Mouse (Mus musculus) layer of hippocampus, adult 9-10 months (tissue): Measurements from ENCODE around the gene Grik4.

Source experiments
- DNase-seq: peaks from one replicate; pipeline ENCODE4 v3.0.0; 2022; ENCODE audit warnings: low spot score

Grik4 gene

DNA sequence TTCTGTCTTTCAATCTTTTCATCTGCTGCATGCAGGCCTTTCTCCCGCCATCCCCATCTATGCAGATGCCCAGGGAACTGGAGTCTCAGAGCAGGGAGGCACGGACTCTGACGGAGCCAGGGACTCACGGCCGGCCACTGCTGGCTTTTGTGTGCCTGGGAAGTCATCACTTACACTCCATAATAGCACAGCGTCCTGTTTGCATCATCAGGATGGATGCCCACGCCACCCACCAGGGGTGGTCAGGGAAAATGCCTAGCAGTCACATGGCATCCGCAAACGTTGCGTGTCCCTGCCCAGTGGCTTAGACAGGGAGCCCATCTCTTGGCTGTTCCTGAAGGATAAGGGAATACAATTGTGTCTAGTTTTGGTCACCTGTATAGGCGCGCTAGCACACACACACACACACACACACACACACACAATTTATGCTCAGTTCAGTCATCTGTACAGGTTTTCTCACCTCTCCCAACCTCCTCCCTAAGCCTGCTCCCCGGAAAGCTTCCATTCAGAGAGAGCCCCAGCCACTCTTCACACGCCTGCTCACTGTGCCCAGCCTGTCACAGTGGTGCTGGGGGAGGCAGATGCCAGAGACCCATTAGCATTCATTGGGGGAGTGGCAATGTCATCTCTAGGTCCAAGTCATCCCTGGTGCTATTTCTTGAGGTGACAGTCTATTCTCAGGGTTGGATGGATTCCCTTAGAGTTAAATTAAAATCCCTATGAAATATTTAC lies 370.5 kb downstream of the Grik4 start:
- no peak for DNase-seq

DNA sequence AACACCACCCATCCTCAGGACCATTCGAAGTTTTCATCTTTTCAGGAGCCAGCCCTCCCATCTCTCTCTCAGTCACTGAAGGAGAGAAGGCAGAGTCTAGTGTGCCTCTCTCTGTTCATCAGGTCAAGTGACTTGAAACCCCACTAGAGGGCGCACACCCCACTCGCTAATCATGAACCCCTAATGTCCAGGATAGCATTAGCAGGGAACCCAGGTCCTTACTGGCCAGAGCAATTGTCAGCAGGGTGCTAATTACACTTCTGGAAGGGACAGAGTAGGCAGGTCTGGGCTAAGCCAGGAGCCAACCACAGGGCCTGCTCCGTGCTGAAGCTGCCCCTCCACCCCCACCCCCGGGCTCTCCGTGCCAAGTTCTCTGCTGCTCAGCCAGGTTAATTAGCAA lies 371.1 kb downstream of the Grik4 start:
- no peak for DNase-seq

DNA sequence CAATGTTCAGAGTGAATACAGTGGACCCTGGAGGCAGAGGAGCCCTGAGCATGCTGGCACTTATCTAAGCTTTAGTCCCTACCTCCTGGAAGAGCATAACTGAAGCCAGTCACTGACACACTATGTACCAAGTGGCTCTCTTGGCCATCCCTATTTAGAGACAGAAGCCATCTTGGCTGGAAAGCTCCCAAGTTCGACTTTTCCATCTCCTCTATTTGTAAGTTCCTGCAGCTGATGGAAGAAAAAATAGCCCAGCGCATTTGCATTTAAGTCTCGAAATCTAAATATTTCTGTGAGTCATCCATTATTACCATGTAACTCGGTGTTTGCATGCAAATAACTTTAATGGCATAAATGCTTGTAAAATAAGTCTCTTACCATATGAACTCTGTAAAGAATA lies 378.4 kb downstream of the Grik4 start:
- no peak for DNase-seq

DNA sequence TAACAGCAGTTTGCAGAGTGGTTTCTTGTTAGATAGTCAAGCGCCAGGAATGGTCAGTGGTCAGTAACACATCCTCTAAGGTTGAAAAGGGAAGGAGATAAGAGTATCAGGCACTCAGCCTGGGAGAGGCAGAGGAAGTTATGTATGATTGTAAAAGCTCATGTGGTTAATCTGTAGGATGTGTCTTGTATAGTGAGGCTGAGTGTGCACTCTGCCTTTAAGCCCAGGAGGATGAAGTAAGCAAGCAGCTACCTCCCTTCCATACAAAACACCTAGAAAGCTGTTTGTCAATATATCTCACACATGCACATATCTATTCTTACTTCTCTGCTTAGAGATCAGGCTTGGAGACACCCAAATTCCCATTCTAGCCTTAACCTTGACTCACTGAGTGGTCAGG lies 389.1 kb downstream of the Grik4 start:
- no peak for DNase-seq

DNA sequence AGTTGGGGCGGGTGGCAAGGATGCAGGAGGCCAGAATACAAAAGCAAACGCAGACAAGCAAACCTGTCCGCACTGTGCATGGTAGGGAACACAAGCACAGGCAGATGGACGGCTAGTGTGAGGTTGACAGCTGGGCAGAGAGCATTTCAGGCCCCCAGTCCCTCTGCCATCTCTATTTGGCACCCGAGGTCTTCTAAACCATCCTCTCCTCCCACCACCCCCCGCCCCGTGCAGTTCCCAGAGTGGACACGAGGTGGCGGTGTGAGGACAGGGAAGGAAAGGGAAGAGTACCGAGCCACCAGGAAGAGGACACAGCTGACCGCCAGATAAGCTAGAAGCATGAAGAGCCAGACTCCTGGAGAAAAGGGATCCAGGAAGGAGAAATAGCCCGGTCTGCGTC lies 394.2 kb downstream of the Grik4 start:
- no peak for DNase-seq

DNA sequence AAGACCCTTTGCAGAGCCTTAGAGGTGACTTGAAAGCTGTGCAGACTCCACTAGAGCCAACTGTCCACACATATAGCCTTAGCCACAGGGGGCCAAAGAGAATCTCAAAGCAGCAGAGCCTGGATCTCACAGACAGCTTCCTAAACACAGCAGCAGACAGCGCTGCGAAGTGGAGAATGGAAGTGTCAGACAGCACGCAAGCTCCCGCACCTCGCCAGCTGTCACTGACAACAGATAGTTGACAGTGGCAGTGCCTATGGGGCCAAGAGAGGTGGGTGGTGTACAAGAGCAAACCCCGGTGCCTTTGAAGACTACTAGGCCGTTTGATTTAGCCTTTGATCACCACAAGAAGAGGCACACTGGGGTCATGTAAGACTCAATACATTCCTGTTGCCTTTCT lies 395.3 kb downstream of the Grik4 start:
- no peak for DNase-seq

DNA sequence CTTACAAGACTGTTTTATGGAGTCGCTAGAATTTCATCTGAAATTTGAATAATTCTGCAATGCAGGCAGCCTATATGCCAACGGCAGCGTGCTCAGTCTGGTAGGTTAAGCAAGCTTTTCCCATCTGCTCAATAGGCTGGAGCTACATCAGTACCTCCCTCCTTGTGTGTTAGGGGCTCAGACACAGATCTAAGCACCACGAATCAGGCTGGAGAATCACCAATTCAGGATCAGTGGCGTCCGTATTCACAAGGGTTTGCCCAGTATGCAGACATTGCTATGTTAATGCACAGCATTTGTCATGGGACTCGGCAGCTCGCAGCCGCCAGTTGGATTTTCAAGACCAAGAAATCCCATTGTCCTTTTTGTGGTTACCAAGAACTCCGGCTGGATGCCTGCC lies 399.8 kb downstream of the Grik4 start:
- DNase-seq, result no peak

DNA sequence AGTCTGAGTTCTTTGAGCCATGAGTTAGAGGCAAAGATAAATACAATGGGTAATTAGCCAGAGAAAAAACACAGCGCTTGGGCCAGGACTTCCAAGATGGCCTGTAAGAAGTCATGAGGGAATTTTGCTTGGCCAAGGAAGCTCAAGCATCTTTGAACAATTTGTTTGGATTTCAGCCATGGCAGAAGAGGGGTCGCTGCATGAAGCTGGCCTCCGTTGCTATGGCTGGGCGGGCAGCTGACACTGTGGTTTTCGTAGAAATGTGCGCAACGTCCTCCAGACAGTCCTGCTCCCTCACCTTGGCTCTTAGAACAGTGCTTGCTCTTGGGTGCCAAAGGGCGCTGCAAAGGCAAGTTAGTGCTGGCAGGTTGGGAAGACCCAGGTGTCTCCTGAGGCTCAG lies 410.8 kb downstream of the Grik4 start:
- DNase-seq, result no peak

DNA sequence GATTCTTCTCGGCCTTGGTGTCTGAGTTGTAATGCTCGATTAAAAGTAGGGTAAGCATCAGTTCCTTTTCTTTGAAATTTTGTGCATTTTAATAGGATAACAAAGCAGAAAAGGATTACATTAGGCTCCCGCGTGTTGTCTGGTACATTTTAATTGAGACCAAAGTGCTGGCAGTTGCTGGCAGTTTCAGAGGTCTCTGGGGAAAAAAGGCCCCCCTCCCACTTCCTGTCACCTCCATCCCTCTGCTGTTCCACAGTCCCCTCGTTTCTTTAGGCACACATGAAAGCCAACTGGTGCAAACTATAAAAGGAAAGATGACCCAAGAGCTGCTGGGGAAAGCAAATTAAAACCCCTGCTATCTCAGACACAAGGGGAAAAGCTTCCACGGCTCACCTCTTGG lies 411.3 kb downstream of the Grik4 start:
- no peak for DNase-seq

DNA sequence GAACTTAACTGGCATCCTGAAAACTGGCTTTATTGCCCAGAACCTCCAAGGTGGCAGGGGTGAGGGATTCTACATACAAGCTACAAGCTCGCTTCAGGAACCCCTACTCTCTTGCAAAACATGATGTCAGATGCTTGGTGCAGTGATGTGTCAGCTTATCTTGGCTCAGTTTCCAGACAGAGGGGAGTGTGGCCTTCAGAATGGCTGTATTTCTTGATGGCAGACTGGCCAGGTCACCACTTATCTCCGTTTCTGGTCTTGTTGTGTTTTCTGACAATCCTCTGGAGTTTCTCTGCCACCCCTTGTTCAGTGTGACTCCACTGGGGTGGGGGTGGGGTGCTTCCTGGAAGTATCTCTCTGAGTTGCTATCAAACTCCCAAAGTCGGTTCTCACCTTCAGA lies 412.3 kb downstream of the Grik4 start:
- no peak for DNase-seq

DNA sequence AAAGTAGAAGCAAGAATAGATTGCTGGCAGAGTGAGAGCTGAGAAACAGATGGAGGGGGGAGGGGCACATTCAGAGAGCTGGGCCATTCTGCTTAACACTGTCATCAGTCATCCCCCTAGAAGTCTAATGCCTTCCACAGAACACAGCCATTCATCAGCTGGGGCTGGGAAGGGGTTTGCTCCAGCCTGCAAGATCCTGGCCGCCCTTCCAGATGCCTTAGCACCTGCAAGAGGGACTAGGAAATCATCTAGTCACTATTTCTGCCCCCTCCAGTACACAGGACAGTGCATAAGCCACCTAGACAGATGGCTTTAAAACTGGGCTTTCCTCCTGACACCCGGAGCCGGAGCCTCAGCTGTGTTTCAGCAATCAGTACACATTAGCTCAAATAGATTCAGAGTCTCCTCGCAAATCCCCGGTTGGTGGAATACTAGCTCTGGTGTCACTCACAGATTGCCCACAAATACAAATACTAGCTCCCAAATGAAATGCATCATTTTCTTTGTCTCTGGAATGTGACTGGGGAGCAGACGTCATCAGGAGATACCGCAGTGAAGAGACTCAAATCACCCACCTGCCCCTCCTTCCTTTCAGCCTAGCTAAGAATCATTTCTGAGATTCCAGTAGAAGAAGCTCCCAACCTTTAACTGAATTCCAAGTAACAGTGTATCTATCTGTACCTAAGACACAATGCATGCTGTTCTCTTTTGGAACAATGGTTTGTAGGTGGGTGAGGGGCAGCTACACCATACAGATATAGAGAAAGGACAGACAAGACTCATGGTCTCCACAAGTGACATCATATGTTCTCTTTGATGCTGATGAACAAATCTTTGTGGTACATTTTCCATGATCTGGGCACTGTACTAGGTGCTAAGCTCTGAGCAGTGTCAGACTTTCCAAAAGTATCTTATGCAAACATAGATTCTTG lies 413.8 kb downstream of the Grik4 start:
- DNase-seq, result no peak

DNA sequence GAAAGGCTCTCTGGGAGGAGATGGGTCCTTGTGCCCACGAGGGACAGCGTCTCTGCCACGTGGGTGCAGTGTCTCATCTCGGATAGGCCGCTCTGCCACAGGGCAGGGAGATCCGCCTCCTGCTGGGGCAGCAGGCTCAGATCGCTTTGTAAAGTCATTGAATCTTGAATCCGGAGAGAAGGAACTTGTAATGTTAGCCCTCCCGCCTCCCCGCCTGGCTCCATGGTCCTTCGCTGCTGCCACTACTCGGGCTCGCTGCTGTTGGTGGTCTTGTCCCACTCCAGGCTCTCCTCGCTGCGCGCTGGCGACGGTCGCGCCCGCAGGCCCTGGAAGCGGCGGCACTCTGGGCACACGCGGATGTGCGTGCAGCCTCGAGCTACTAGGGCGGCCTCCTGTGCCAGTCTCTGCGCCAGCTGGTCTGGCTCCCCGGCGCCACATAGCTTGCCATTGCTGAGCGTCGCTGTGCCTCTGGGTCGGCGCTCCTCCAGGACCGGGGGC lies 423.7 kb downstream of the Grik4 start:
- no peak for DNase-seq

DNA sequence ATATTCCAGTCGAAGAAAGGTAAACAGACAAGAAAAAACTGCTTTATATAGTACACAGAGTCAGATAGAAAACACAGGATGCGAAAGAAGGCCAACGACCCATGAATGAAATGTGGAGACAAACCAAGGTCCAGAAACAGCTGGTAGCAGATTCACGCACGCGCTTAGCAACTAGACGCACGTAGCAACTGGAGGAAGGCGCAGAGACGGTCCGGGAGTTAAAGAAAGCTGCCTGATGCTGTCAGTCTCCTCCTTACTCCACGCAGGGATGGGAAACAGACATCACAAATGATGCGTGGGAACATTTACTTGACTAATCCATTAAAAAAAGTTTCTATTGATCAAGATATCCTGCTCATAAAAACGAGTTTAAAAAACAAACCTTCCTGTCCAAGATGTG lies 426.1 kb downstream of the Grik4 start:
- no peak for DNase-seq

DNA sequence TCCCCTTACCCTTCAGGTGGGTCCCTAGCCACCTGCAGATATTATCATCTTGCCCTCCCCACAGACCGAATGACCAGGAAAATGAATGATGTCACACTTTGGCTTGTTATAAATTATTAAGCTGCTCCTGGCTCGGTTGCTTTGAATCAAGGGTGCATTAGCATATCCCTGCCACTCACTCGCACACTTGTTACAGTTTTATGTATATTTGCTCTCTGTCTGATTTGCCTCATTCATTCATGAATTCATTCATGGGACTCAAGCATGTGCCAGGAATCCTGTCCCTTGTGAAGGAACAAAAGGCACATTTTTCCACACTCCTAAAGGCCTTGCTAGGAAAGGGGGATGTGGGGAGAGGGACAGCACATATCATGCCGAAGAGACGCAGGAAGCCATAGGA lies 431.1 kb downstream of the Grik4 start:
- DNase-seq, result no peak

DNA sequence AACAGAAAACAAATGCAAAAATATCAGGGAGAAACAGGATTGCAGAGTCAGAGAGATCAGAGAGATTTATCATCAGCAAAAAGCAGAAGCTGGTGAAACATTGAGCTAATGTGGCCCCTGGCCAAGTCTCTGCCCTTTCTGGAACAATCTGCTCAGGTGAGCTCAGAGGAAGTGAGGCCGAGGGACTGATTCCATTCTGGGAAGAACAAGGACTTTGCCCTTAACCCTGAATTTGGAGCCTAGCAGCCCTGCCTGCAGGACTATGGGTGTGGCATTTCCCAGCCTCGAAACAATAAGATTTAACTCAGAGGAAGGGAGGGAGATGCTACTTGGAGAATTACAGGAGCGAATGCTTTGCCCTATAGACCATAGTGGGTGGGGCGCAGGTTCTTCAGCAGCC lies 432.0 kb downstream of the Grik4 start:
- DNase-seq, result no peak

DNA sequence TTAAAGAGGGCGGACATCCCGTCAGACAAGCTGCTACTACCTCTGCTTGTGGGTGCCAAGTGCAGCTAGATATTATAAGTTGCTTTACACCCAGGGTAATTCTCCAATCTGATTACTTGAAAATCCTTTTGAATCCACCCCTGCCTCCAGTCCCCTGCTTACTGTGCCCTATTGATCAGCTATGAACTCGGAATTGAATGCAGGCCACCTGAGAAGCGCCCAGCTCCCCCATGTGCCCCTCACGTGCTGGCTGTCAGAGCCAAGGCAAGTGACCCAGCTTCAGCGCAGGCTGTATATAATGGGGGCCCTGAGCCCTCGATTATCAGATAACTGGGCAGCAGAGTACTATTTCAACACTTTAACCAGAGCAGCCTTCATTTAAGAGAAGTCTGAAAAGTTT lies 436.1 kb downstream of the Grik4 start:
- DNase-seq, result no peak

DNA sequence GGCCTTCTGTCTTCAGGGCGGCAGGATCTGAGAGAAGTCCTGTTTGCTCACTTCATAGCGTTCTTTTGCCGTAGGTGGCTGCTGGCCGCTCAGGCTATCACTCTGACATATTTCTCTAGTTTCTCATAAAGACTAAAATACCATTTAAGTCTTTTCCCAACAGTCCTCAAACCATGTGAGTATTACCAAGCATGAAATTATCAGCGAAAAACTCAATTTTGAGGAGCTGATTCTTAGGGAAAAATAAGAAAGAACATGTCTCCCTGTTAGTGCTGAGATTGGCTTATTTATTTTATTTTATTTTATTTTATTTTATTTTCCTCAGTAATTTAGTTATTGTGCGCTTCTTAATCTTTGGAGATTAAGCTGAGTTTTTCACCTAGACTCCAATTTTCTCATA lies 436.6 kb downstream of the Grik4 start, which contains the start of gene Tbcel:
TSS of gene Tbcel (minus strand) at position 101 of the 400 bp plus-strand sequence.
- DNase-seq, result no peak

DNA sequence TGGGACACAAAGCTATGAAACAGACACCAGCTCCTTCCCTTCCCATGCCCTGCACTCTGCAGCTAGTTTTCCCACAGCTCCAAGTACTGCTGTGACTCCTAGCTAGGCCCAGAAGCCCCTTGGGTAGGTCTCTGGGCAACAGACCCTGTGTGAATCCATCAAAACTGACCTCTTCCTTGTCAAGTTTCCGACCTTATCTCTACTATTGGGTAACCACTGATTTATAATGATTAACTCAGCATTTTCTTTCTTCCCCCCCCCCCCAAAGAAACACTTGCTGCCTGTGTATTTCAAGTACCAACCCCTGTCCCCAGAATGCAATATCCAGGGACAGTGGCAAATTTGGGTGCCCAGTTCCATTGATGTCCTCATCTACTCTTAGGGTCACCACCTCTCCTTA lies 437.3 kb downstream of the Grik4 start:
- no peak for DNase-seq

DNA sequence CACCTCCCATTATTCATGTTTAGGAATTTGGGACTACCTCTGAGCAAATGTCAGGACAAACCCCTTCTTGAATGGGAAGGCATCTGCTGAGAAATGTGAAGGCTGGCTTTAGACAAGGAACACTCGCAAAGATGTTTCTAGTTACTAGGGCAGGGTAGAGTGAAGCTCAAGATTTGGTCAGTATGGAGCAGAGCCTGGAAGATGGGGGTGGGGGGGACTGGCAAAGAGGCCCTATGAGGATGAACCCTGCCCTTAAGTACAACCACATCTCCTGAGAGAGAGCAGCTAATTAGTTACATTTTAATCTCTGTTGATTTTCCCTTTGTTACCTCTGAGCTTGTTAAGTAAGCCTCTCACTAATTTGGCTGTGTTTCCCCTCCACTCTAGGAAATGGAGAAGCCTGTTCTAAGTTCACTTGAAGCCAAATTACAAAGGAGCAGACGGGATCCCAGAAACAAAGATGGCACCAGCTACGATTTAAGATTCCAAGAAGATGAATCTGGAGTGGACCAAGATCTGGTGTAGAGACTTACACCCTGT lies 439.3 kb downstream of the Grik4 start:
- no peak for DNase-seq

DNA sequence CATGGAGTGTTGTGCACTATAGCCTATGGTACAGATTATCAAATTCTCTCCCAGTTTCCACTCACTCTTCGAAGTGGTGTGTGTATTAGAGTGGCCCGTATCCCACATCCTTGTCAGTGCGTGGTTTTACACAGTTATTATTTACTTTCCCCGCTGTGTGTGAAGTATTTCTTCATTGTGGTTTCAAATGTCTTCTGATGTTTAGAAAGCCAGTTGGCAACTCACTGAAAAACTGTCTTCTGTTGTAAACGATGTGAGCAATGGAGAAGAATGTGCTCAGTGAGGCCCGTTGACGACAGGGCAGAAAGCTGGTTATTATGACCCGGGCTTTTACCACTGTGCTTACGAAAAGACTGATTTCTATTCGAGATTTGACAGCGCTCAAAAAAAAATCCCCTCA lies 439.7 kb downstream of the Grik4 start:
- no peak for DNase-seq

DNA sequence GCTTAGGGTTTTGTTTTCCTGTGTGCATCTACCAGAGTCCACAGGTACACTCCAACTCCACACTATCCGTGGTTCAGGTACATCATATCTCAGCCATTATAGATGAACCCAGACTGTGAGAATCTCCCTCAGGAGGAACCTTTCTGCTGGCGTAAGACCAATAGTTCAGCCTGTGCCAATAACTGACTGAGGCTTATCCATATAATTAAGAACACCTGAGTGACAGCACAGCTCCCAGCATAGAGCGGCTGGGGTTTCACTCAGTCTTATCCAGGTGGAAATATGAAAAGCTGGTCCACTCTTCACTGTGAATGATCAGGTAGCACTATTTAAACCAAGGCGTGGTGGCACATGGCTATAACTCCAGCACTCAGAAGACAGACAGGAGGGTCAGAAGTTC lies 440.6 kb downstream of the Grik4 start:
- DNase-seq, result no peak

DNA sequence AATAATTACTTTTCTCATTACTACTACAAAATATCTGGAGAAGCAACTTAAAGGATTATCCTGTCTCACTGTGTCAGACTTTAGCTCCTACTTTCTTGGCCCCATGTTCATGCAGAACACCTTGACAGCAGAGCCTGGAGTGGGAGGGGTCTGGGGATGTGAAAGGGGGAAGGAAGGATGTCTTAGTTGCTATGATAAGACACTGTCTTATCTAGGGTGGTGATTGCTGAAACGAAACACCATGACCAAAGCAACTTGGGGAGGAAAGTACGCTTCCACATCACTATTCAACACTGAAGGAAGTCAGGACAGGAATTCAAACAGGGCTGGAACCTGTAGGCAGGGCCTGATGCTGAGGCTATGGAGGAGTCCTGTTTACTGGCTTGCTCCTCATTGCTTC lies 448.0 kb downstream of the Grik4 start:
- no peak for DNase-seq

DNA sequence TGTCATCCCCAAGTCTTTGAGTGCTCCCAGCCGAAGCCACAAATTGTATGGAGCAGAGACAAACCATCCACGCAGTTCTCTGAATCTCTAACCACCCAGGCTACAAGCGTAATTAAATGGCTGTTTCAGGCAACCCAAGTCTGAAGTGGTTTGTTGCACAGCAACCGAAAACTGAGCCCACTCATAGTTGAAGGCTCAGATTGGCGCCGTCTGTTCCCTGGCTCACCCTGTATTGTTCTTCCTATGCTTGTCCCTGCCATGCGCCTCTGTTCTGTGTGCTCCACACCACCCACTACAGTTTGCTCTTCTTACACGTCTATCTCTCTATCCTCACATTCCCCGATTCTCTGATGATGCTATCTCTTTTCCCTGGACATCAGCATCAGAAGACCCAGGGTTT lies 452.5 kb downstream of the Grik4 start:
- DNase-seq, result peak; percentile 42
